Mouse (Mus musculus) CH12.LX (cell line): ENCODE data around the gene Ubash3a.

ENCODE experiments used
- CHD1 ChIP-seq: IDR thresholded peaks from 2 replicates; pipeline ENCODE4 v1.6.1; 2012; ENCODE audit warnings: low read depth, low read length, improper control_type of control experiment, inconsistent platforms
- CHD2 ChIP-seq: IDR thresholded peaks from 2 replicates; pipeline ENCODE4 v1.6.1; 2011; ENCODE audit warnings: low read length, improper control_type of control experiment
- CTCF ChIP-seq, 2 experiments: IDR thresholded peaks in 1 of 2; conservative IDR thresholded peaks in 1 of 2; 2 replicates each; pipeline ENCODE4 v1.5.1; 2011 to 2012; ENCODE audit warnings: low read depth in 2 of 2, low read length in 2 of 2, improper control_type of control experiment in 1 of 2, inconsistent platforms in 1 of 2, mild to moderate bottlenecking in 1 of 2, moderate library complexity in 1 of 2
- EP300 ChIP-seq: IDR thresholded peaks from 2 replicates; pipeline ENCODE4 v1.6.1; 2011; ENCODE audit warnings: low read length, improper control_type of control experiment
- ETS1 ChIP-seq: conservative IDR thresholded peaks from 2 replicates; pipeline ENCODE4 v1.6.1; 2012; ENCODE audit warnings: low read depth, mild to moderate bottlenecking, inconsistent platforms, low read length, improper control_type of control experiment, moderate library complexity
- PAX5 ChIP-seq: IDR thresholded peaks from 2 replicates; pipeline ENCODE4 v1.6.1; 2012; ENCODE audit warnings: low read length, inconsistent platforms, mixed read lengths
- POLR2A ChIP-seq: IDR thresholded peaks from 2 replicates; pipeline ENCODE4 v1.6.1; 2011; ENCODE audit warnings: low read depth, mild to moderate bottlenecking, improper control_type of control experiment, low read length
- USF1 ChIP-seq: IDR thresholded peaks from 2 replicates; pipeline ENCODE4 v1.6.1; 2014; ENCODE audit warnings: low read depth, mild to moderate bottlenecking, inconsistent platforms, low read length, improper control_type of control experiment
- ZMIZ1 ChIP-seq: IDR thresholded peaks from 2 replicates; pipeline ENCODE4 v1.6.1; 2012; ENCODE audit warnings: low read depth, mild to moderate bottlenecking, inconsistent platforms, low read length, improper control_type of control experiment
- ZNF384 ChIP-seq: IDR thresholded peaks from 2 replicates; pipeline ENCODE4 v1.6.1; 2012; ENCODE audit warnings: low read depth, low read length, improper control_type of control experiment, inconsistent platforms

DNA sequence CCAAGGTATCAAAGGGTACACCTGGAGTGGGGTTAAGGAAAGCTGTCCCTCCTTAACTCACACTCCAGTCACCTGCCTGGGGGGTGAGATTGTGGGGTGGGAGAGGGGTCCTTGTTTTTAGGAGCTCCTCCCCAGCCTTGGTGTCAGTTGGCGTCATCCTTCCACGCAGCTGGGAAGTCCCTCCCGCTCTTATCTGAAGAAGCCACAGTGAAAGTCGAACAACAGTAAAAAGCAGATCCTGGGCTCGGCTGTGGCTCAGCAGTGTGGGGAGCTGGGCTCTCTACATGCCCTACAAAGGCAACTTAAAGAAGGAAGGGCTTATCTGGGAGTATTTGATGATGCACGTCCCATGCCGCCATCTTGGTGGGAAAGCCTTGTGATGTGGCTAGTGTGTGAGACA, 2.6 kb downstream of the Ubash3a start:
- TF ChIP-seq CTCF (conservative IDR thresholded peaks at IDR 0.05 in 1 of 2, IDR thresholded peaks at IDR 0.05 in 1 of 2; ENCODE audit: low read depth in 2 of 2, low read length in 2 of 2) (no peak), USF1 (no peak), EP300 (no peak), ZNF384 (no peak), POLR2A (no peak), CHD1 (no peak), CHD2 (no peak), ZMIZ1 (no peak), PAX5 (no peak), ETS1 (no peak)
